Mouse (Mus musculus) intestine, postnatal 0 days (tissue): ENCODE measurements around the gene Wbp2nl. TPM values are rescaled to one million over a fixed set of nuclear protein-coding genes. Genes with fewer than 3 reads are reported as not detected.
A peak's percentile ranks its signal among the peaks of the same experiment; 100 is the strongest.

Experiments
- ATAC-seq: fragments of 200-750 bp; cut with Nextera tagmentation; 2 replicates; pipeline ENCODE4 v1.8.0; 2017; ENCODE audit warnings: mild to moderate bottlenecking, moderate TSS enrichment, moderate library complexity
- H3K27ac ChIP-seq: fragments of 300-500 bp; sonication (generic); 2 replicates; pipeline ENCODE4 v1.5.1; 2014; ENCODE audit warnings: mild to moderate bottlenecking, low read depth, low read length, moderate library complexity
- H3K27me3 ChIP-seq: fragments of 300-500 bp; sonication (generic); replicated peaks from 2 replicates; pipeline ENCODE4 v1.6.1; 2014; ENCODE audit warnings: low read length, mixed read lengths; ENCODE audit not compliant: control insufficient read depth, insufficient read depth
- H3K36me3 ChIP-seq: fragments of 300-500 bp; sonication (generic); 2 replicates; pipeline ENCODE4 v1.6.1; 2014; ENCODE audit warnings: mild to moderate bottlenecking, moderate library complexity; ENCODE audit not compliant: control insufficient read depth, insufficient read depth
- H3K4me1 ChIP-seq: fragments of 300-500 bp; sonication (generic); replicated peaks from 2 replicates; pipeline ENCODE4 v1.6.1; 2014; ENCODE audit warnings: antibody characterized with exemption, low read length, mixed read lengths; ENCODE audit not compliant: control insufficient read depth, insufficient read depth
- H3K4me2 ChIP-seq: fragments of 300-500 bp; sonication (generic); replicated peaks from 2 replicates; pipeline ENCODE4 v1.6.1; 2014; ENCODE audit warnings: low read depth, mild to moderate bottlenecking, moderate library complexity
- H3K4me3 ChIP-seq: fragments of 300-500 bp; sonication (generic); 2 replicates; pipeline ENCODE4 v1.5.1; 2014; ENCODE audit warnings: low read depth, low read length
- H3K9ac ChIP-seq: fragments of 300-500 bp; sonication (generic); 2 replicates; pipeline ENCODE4 v1.6.1; 2014; ENCODE audit warnings: mild to moderate bottlenecking, low read depth, low read length
- H3K9me3 ChIP-seq: fragments of 300-500 bp; sonication (generic); 2 replicates; pipeline ENCODE4 v1.6.1; 2016; ENCODE audit warnings: mixed run types; ENCODE audit not compliant: control insufficient read depth
- CTCF ChIP-seq: sonication (generic); IDR thresholded peaks from 2 replicates; pipeline ENCODE4 v1.5.1; 2016; ENCODE audit warnings: low read depth, mild to moderate bottlenecking, control low read depth, antibody characterized with exemption, moderate library complexity
- WGBS: fragments of 180-500 bp; shearing (Covaris S2); extraction: QIAGEN DNeasy Blood & Tissue Kit; methylation state at CpG from one replicate; pipeline ENCODE4 v1.1.7; 2014; 5-methylcytosine and 5-hydroxymethylcytosine counted together
- polyA plus RNA-seq: library from polyadenylated mRNA; unstranded; fragments of >200 nt; fragmentation: Nextera tagmentation; extraction: Ambion mirVana; gene quantifications from 2 replicates; pipeline ENCODE4 v1.2.1, GENCODE M21; 2015

The Wbp2nl gene
- polyA plus RNA-seq, 1 experiment from 2014 or later = not detected

DNA sequence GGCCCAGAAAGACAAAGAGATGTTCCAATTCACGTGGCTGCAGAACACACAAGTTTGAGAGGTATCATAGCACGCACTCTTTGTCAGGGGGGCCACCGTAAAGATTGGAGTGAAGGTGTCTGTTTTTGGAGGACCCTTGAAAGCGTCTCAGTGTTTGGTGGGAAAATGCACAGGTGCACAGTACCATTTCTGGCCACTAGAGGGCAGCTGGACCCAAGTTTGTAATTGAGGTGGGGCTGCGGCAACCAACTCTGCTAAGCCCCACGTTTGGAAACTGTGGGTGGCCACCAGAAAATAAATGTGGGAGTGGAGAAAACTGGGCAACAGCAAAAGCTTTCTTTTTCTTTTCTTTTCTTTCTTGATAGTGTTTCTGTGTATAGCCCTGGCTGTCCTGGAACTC is 32.4 kb upstream of the Wbp2nl start:
- TF ChIP-seq CTCF = peak; percentile 93
- no peak overlapping the region for H3K4me2 ChIP-seq
- ATAC-seq = no peak
- WGBS = 11% methylated on average over 6 of the region's 6 CpGs
- peaks cover 3% of the 10 kb centered on the region for H3K27me3 ChIP-seq
- H3K27ac ChIP-seq = no peak overlapping the region
- no peaks in the 10 kb centered on the region for H3K4me1 ChIP-seq
- H3K9ac ChIP-seq = no peak overlapping the region
- no peaks in the 10 kb centered on the region for H3K36me3 ChIP-seq
- H3K9me3 ChIP-seq = no peaks in the 10 kb centered on the region
- no peak overlapping the region for H3K4me3 ChIP-seq

DNA sequence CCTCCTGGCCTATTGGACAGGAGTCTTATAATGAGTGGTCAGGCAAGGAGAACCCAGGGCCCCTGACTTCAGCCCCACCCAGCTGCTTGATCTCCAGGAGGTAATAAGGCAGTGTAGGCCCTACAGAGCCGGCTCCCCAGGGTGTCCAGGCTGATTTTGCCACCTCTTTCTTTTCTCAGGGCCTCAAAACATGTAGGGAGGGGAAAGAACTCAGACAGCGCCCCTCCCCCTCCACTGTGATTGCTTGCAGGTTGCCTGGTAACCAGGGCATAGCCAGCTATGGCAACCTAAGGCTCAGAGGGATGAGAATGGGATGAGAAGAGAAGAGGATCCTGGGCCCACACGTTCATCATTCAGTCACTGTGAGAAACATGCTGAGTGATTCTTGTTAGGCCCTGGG is 30.6 kb upstream of the Wbp2nl start:
- Histone ChIP-seq H3K9ac (no peak overlapping the region), H3K4me2 (no peak overlapping the region), H3K36me3 (no peaks in the 10 kb centered on the region), H3K27ac (no peak overlapping the region), H3K4me3 (no peak overlapping the region), H3K4me1 (no peaks in the 10 kb centered on the region), H3K9me3 (no peaks in the 10 kb centered on the region), H3K27me3 (peaks cover 17% of the 10 kb centered on the region)
- TF ChIP-seq CTCF = no peak
- ATAC-seq = no peak
- WGBS = 33% methylated on average over 3 of the region's 3 CpGs

DNA sequence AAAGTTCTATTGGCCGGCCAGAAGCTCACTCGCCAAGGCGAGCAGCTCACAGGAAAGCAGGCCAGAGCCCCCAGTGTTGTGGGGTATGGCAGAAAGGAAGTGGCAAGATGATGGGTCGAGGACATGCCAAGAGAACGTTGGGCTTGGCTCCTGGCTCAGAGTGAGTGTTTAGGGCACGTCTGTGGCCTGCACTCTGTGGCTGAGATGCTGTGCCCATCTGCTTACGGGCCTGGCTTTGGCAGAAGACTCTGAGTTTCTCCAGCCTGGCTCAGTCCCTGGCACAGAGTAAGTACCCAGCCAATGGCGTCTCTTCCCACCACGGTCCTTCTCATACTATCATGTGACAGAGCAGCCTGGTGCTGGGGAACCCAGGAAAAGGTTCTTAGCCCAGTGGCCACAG is 30.0 kb upstream of the Wbp2nl start:
- no peak overlapping the region for H3K27ac ChIP-seq
- no peaks in the 10 kb centered on the region for H3K9me3 ChIP-seq
- peaks cover 23% of the 10 kb centered on the region for H3K27me3 ChIP-seq
- TF ChIP-seq CTCF = no peak
- no peak overlapping the region for H3K4me3 ChIP-seq
- no peaks in the 10 kb centered on the region for H3K4me1 ChIP-seq
- no peak overlapping the region for H3K4me2 ChIP-seq
- no peak overlapping the region for H3K9ac ChIP-seq
- ATAC-seq = no peak
- no peaks in the 10 kb centered on the region for H3K36me3 ChIP-seq
- 87% methylated on average over 9 of the region's 9 CpGs for WGBS

- Histone ChIP-seq H3K9me3 (no peaks in the 10 kb centered on the region), H3K27ac (no peak overlapping the region), H3K4me3 (no peak overlapping the region), H3K4me1 (no peaks in the 10 kb centered on the region), H3K27me3 (peaks cover 47% of the 10 kb centered on the region), H3K36me3 (no peaks in the 10 kb centered on the region), H3K9ac (no peak overlapping the region), H3K4me2 (no peak overlapping the region)
- peak; percentile 97 for TF ChIP-seq CTCF
- WGBS = 0% methylated on average over 5 of the region's 5 CpGs
- 0 out of 2 replicates have a peak, but pooled peaks have one; percentile 39 for ATAC-seq
Observed at GRCm38 (mm10) chr15:82271201-82271600, 27.6 kb upstream of the Wbp2nl start.

GRCm38 (mm10) chr15:82272295-82272694 is 26.5 kb upstream of the Wbp2nl start:
- Histone ChIP-seq H3K9me3 (no peaks in the 10 kb centered on the region), H3K4me1 (no peaks in the 10 kb centered on the region), H3K4me2 (no peak overlapping the region), H3K27me3 (peaks cover 58% of the 10 kb centered on the region), H3K9ac (no peak overlapping the region), H3K27ac (no peak overlapping the region), H3K4me3 (no peak overlapping the region), H3K36me3 (no peaks in the 10 kb centered on the region)
- no peak for ATAC-seq
- no peak for TF ChIP-seq CTCF
- 87% methylated on average over 6 of the region's 6 CpGs for WGBS

- ATAC-seq = no peak
- Histone ChIP-seq H3K27ac (no peak within 1 kb of the TSS), H3K4me3 (peak within 1 kb of the TSS; percentile 47), H3K9me3 (no peaks in the 10 kb centered on the region), H3K4me1 (no peaks in the 10 kb centered on the region), H3K9ac (0 out of 2 replicates have a peak within 1 kb of the TSS, but pooled peaks have one; percentile 31), H3K4me2 (peak within 1 kb of the TSS; percentile 90), H3K36me3 (no peaks in the 10 kb centered on the region), H3K27me3 (peaks cover 60% of the 10 kb centered on the region)
- WGBS = 29% methylated on average over 6 of the region's 6 CpGs
- no peak for TF ChIP-seq CTCF
Observed at GRCm38 (mm10) chr15:82274593-82274926, 24.2 kb upstream of the Wbp2nl start, which contains the start of gene Sept3. Sept3 (plus strand) TSS chr15:82274893.
